21 mouse cellular contexts compared by ENCODE assay signal in the genomic region with DNA sequence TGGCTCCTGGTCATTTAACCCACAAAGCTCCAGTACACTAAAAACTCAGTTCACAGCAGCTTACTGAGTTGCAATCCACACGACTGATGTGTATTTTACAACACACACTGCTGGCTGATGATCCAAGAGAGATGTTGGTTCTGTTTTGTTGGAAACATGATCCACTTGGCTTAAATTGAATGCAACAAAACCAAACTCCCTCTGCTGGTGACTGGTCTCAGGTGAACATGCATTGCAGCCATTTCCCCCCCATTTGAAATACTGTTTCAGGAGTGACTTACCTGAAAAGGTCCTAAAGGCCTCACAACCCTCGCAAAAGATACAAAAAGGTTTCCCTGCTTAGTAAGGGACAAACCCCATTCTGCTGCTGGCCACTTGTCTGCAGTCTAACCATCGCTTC.
DNase-seq lines count a peak whose midpoint lies in the region; ATAC-seq lines count a peak whose summit lies in the region.
"Had no signal": no experiment of that assay in that cellular context is flagged by ENCODE, and none has a peak within 500 bp of the region (broad histone marks: within the 10 kb centered on the region; RNA-seq: fewer than 3 reads in every experiment).

No protein-coding gene starts in this region.

- no peaks in the 10 kb centered on the region for H3K36me3 ChIP-seq in embryonic facial prominence, embryonic 11.5 days (replicated peaks; ENCODE audit: control insufficient read depth, insufficient read depth, low read depth, low read length)
- H3K36me3 ChIP-seq in embryonic facial prominence, embryonic 10.5 days (replicated peaks), result no peaks in the 10 kb centered on the region
- H3K36me3 ChIP-seq: G1E; heart, embryonic 15.5 days; hindbrain, embryonic 13.5 days; limb, embryonic 10.5 days had no signal

- no peak overlapping the region for H3K27ac ChIP-seq in embryonic facial prominence, embryonic 11.5 days (replicated peaks; ENCODE audit: low read depth, low read length)
- H3K27ac ChIP-seq in embryonic facial prominence, embryonic 10.5 days (replicated peaks), result no peak overlapping the region
- H3K27ac ChIP-seq: forebrain, embryonic 13.5 days; heart, embryonic 15.5 days; hindbrain, embryonic 13.5 days; limb, embryonic 10.5 days; macrophage had no signal

- peak; percentile 19 for DNase-seq in embryonic facial prominence, embryonic 11.5 days (ENCODE audit: low spot score)
- no peak for DNase-seq in embryonic facial prominence, embryonic 10.5 days (ENCODE audit: low spot score)
- peak; percentile 6 for DNase-seq in kidney, postnatal 14 days
- DNase-seq in kidney, adult 18-20 months, result no peak
- DNase-seq in retina, postnatal 1 day, result peak; percentile 15
- DNase-seq in retina, embryonic 14.5 days (ENCODE audit: low spot score), result no peak
- DNase-seq in urinary bladder, postnatal 10 days (ENCODE audit: low spot score), result no peak
- DNase-seq: adrenal gland, postnatal 14 days; B cell, adult 2 months; heart, adult 18-20 months; layer of hippocampus, postnatal 36 days; lung, adult 18-20 months; right cerebral cortex, postnatal 25 days had no signal

- H3K4me2 ChIP-seq in embryonic facial prominence, embryonic 11.5 days (ENCODE audit: low read depth, low read length), result no peak overlapping the region
- H3K4me2 ChIP-seq: forebrain, embryonic 13.5 days; heart, embryonic 15.5 days; hindbrain, embryonic 13.5 days had no signal

- H3K4me1 ChIP-seq in embryonic facial prominence, embryonic 11.5 days (ENCODE audit: control insufficient read depth, insufficient read depth, low read length), result no peaks in the 10 kb centered on the region
- peaks cover 12% of the 10 kb centered on the region; the same call in 1 of the 2 replicates for H3K4me1 ChIP-seq in embryonic facial prominence, embryonic 10.5 days
- H3K4me1 ChIP-seq: heart, embryonic 15.5 days had no signal

- H3K9ac ChIP-seq in embryonic facial prominence, embryonic 11.5 days (replicated peaks; ENCODE audit: low read length), result no peak overlapping the region
- H3K9ac ChIP-seq: forebrain, embryonic 13.5 days; heart, embryonic 15.5 days; hindbrain, embryonic 13.5 days had no signal

- 82% methylated on average over 3 of the region's 3 CpGs for WGBS in embryonic facial prominence, embryonic 11.5 days
- 74% methylated on average over 3 of the region's 3 CpGs for WGBS in embryonic facial prominence, embryonic 10.5 days

- H3K4me3 ChIP-seq in embryonic facial prominence, embryonic 11.5 days (ENCODE audit: low read depth, low read length), result no peak overlapping the region
- H3K4me3 ChIP-seq in embryonic facial prominence, embryonic 10.5 days, result no peak overlapping the region
- H3K4me3 ChIP-seq: forebrain, embryonic 13.5 days; heart, embryonic 15.5 days; hindbrain, embryonic 13.5 days; limb, embryonic 10.5 days had no signal

- no peaks in the 10 kb centered on the region for H3K9me3 ChIP-seq in embryonic facial prominence, embryonic 11.5 days (replicated peaks; ENCODE audit: control insufficient read depth, low read length)
- H3K9me3 ChIP-seq in embryonic facial prominence, embryonic 10.5 days, result no peaks in the 10 kb centered on the region
- H3K9me3 ChIP-seq: forebrain, embryonic 13.5 days; G1E; heart, embryonic 15.5 days; hindbrain, embryonic 13.5 days; limb, embryonic 10.5 days had no signal

- no peak for ATAC-seq in embryonic facial prominence, embryonic 11.5 days (replicated peaks; ENCODE audit: insufficient number of reproducible peaks, low FRiP score, low TSS enrichment, low read depth)
- ATAC-seq in granulocyte monocyte progenitor cell, adult 5-6 weeks (replicated peaks; ENCODE audit: poor library complexity, severe bottlenecking), result no peak
- ATAC-seq: forebrain, embryonic 13.5 days; midbrain, embryonic 16.5 days had no signal

- no peaks in the 10 kb centered on the region for H3K27me3 ChIP-seq in embryonic facial prominence, embryonic 11.5 days (ENCODE audit: control insufficient read depth, insufficient read depth, low read length)
- H3K27me3 ChIP-seq in embryonic facial prominence, embryonic 10.5 days (replicated peaks; ENCODE audit: low read depth, poor library complexity, severe bottlenecking), result no peaks in the 10 kb centered on the region
- H3K27me3 ChIP-seq: forebrain, embryonic 13.5 days; heart, embryonic 15.5 days; hindbrain, embryonic 13.5 days had no signal

Comparison
In these comparisons a context has a peak if more than half of its experiments do, and no peak if none do; other contexts are left out.
1. DNase-seq: peak in embryonic facial prominence, embryonic 11.5 days (single experiment), kidney, postnatal 14 days (single experiment) and retina, postnatal 1 day (single experiment); none in embryonic facial prominence, embryonic 10.5 days (single experiment), kidney, adult 18-20 months (single experiment), retina, embryonic 14.5 days (single experiment) and urinary bladder, postnatal 10 days (single experiment).